Mouse (Mus musculus): ENCODE data around the gene Dmkn. TPM values are rescaled to one million over a fixed set of nuclear protein-coding genes. Genes with fewer than 3 reads are reported as not detected.

Gene Dmkn
- polyA plus RNA-seq, 1 experiment from 2014 or later: 2.7 TPM

- no peak for DNase-seq (ENCODE audit: low spot score)
- Histone ChIP-seq H3K9me3 (replicated peaks; ENCODE audit: low read length) (no peaks in the 10 kb centered on the region), H3K27ac (no peak overlapping the region), H3K36me3 (ENCODE audit: insufficient read depth, low read length) (no peaks in the 10 kb centered on the region), H3K4me2 (ENCODE audit: low read length) (no peak overlapping the region), H3K4me1 (replicated peaks; ENCODE audit: insufficient read depth, low read length) (no peaks in the 10 kb centered on the region), H3K9ac (ENCODE audit: low read depth, low read length) (no peak overlapping the region), H3K27me3 (ENCODE audit: insufficient read depth, low read length) (no peaks in the 10 kb centered on the region), H3K4me3 (replicated peaks; ENCODE audit: low read depth, low read length) (no peak overlapping the region)
- TF ChIP-seq CTCF (IDR thresholded peaks at IDR 0.05; ENCODE audit: low read depth): no peak
- ATAC-seq (replicated peaks; ENCODE audit: low FRiP score, low read depth): no peak
- WGBS: 80% methylated on average over 4 of the region's 4 CpGs
These were observed 1.7 kb upstream of the Dmkn start for GRCm38 (mm10) chr7:30761769-30762352.

- ATAC-seq (replicated peaks; ENCODE audit: low FRiP score, low read depth) (no peak), DNase-seq (ENCODE audit: low spot score) (no peak)
- Histone ChIP-seq H3K9me3 (replicated peaks; ENCODE audit: low read length) (no peaks in the 10 kb centered on the region), H3K27ac (no peak overlapping the region), H3K4me2 (ENCODE audit: low read length) (no peak overlapping the region), H3K27me3 (ENCODE audit: insufficient read depth, low read length) (no peaks in the 10 kb centered on the region), H3K9ac (ENCODE audit: low read depth, low read length) (no peak overlapping the region), H3K36me3 (ENCODE audit: insufficient read depth, low read length) (no peaks in the 10 kb centered on the region), H3K4me1 (replicated peaks; ENCODE audit: insufficient read depth, low read length) (no peaks in the 10 kb centered on the region), H3K4me3 (replicated peaks; ENCODE audit: low read depth, low read length) (no peak overlapping the region)
- WGBS: 29% methylated on average over 11 of the region's 11 CpGs
- no peak for TF ChIP-seq CTCF (IDR thresholded peaks at IDR 0.05; ENCODE audit: low read depth)
These were observed 1.6 kb downstream of the Dmkn start for GRCm38 (mm10) chr7:30765173-30765572.

GRCm38 (mm10) chr7:30766408-30766807 is 2.9 kb downstream of the Dmkn start:
- 91% methylated on average over 4 of the region's 4 CpGs for WGBS
- Histone ChIP-seq H3K4me1 (replicated peaks; ENCODE audit: insufficient read depth, low read length) (no peaks in the 10 kb centered on the region), H3K27me3 (ENCODE audit: insufficient read depth, low read length) (no peaks in the 10 kb centered on the region), H3K9ac (ENCODE audit: low read depth, low read length) (no peak overlapping the region), H3K27ac (no peak overlapping the region), H3K4me3 (replicated peaks; ENCODE audit: low read depth, low read length) (no peak overlapping the region), H3K36me3 (ENCODE audit: insufficient read depth, low read length) (no peaks in the 10 kb centered on the region), H3K4me2 (ENCODE audit: low read length) (no peak overlapping the region), H3K9me3 (replicated peaks; ENCODE audit: low read length) (no peaks in the 10 kb centered on the region)
- DNase-seq (ENCODE audit: low spot score) (no peak), ATAC-seq (replicated peaks; ENCODE audit: low FRiP score, low read depth) (no peak)
- TF ChIP-seq CTCF (IDR thresholded peaks at IDR 0.05; ENCODE audit: low read depth): no peak; the same call in 1 of the 2 replicates

GRCm38 (mm10) chr7:30769236-30769635 is 5.7 kb downstream of the Dmkn start:
- no peak overlapping the region for H3K9ac ChIP-seq (ENCODE audit: low read depth, low read length)
- no peaks in the 10 kb centered on the region for H3K4me1 ChIP-seq (replicated peaks; ENCODE audit: insufficient read depth, low read length)
- H3K4me3 ChIP-seq (replicated peaks; ENCODE audit: low read depth, low read length): no peak overlapping the region
- DNase-seq (ENCODE audit: low spot score): no peak
- ATAC-seq (replicated peaks; ENCODE audit: low FRiP score, low read depth): no peak
- H3K36me3 ChIP-seq (ENCODE audit: insufficient read depth, low read length): no peaks in the 10 kb centered on the region
- WGBS: 30% methylated on average over 9 of the region's 9 CpGs
- no peaks in the 10 kb centered on the region for H3K27me3 ChIP-seq (ENCODE audit: insufficient read depth, low read length)
- no peak overlapping the region for H3K4me2 ChIP-seq (ENCODE audit: low read length)
- H3K27ac ChIP-seq: no peak overlapping the region
- no peaks in the 10 kb centered on the region for H3K9me3 ChIP-seq (replicated peaks; ENCODE audit: low read length)
- no peak for TF ChIP-seq CTCF (IDR thresholded peaks at IDR 0.05; ENCODE audit: low read depth)

- no peak for TF ChIP-seq CTCF (IDR thresholded peaks at IDR 0.05; ENCODE audit: low read depth)
- no peak for DNase-seq (ENCODE audit: low spot score)
- H3K9ac ChIP-seq (ENCODE audit: low read depth, low read length): no peak overlapping the region
- whole genome bisulfite sequencing: 77% methylated on average over 9 of the region's 9 CpGs
- no peak overlapping the region for H3K27ac ChIP-seq
- H3K4me1 ChIP-seq (replicated peaks; ENCODE audit: insufficient read depth, low read length): no peaks in the 10 kb centered on the region
- no peak overlapping the region for H3K4me2 ChIP-seq (ENCODE audit: low read length)
- no peaks in the 10 kb centered on the region for H3K9me3 ChIP-seq (replicated peaks; ENCODE audit: low read length)
- no peak for ATAC-seq (replicated peaks; ENCODE audit: low FRiP score, low read depth)
- no peaks in the 10 kb centered on the region for H3K27me3 ChIP-seq (ENCODE audit: insufficient read depth, low read length)
- H3K4me3 ChIP-seq (replicated peaks; ENCODE audit: low read depth, low read length): no peak overlapping the region
- no peaks in the 10 kb centered on the region for H3K36me3 ChIP-seq (ENCODE audit: insufficient read depth, low read length)
These were observed 12.5 kb downstream of the Dmkn start for GRCm38 (mm10) chr7:30776104-30776503.

DNA sequence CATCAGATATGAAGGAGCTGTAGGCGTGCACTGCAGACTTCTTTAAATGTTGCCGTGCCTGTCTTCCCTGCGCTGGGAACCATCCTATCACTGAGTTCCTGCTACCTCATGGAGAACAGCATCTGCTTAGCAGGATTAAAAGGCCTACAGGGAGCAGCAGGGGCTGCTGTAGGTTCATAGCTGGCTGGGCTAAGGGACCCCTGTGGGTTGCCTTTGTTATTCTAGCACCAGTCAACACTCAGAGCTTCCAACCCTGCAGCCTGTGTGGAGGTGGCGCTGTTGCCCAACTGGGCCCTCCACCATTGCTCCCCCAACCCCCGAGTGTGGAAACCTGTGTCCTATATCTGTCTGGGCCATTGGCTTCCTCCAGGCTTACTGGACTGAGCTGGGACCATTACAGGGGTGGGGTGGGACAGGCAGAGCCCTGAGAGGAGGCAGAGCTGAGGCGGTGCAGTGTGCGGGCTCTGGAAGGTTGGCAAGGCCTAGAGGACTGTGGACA is 13.6 kb downstream of the Dmkn start:
- DNase-seq (ENCODE audit: low spot score) (no peak), ATAC-seq (replicated peaks; ENCODE audit: low FRiP score, low read depth) (no peak)
- Histone ChIP-seq H3K27ac (no peak overlapping the region), H3K36me3 (ENCODE audit: insufficient read depth, low read length) (no peaks in the 10 kb centered on the region), H3K9me3 (replicated peaks; ENCODE audit: low read length) (no peaks in the 10 kb centered on the region), H3K4me1 (replicated peaks; ENCODE audit: insufficient read depth, low read length) (no peaks in the 10 kb centered on the region), H3K4me3 (replicated peaks; ENCODE audit: low read depth, low read length) (no peak overlapping the region), H3K27me3 (ENCODE audit: insufficient read depth, low read length) (no peaks in the 10 kb centered on the region), H3K4me2 (ENCODE audit: low read length) (no peak overlapping the region), H3K9ac (ENCODE audit: low read depth, low read length) (no peak overlapping the region)
- WGBS: 65% methylated on average over 7 of the region's 7 CpGs
- no peak for TF ChIP-seq CTCF (IDR thresholded peaks at IDR 0.05; ENCODE audit: low read depth)

GRCm38 (mm10) chr7:30777911-30778310 is 14.4 kb downstream of the Dmkn start:
- H3K9ac ChIP-seq (ENCODE audit: low read depth, low read length): no peak overlapping the region
- no peak for TF ChIP-seq CTCF (IDR thresholded peaks at IDR 0.05; ENCODE audit: low read depth)
- H3K36me3 ChIP-seq (ENCODE audit: insufficient read depth, low read length): no peaks in the 10 kb centered on the region
- H3K27ac ChIP-seq: no peak overlapping the region
- no peaks in the 10 kb centered on the region for H3K4me1 ChIP-seq (replicated peaks; ENCODE audit: insufficient read depth, low read length)
- ATAC-seq (replicated peaks; ENCODE audit: low FRiP score, low read depth): no peak
- H3K9me3 ChIP-seq (replicated peaks; ENCODE audit: low read length): no peaks in the 10 kb centered on the region
- H3K27me3 ChIP-seq (ENCODE audit: insufficient read depth, low read length): no peaks in the 10 kb centered on the region
- DNase-seq (ENCODE audit: low spot score): no peak
- H3K4me3 ChIP-seq (replicated peaks; ENCODE audit: low read depth, low read length): no peak overlapping the region
- 56% methylated on average over 1 of the region's 1 CpGs for WGBS
- no peak overlapping the region for H3K4me2 ChIP-seq (ENCODE audit: low read length)

Measured in kidney, postnatal 0 days (tissue).